Comparison of ENCODE assay signal across 18 mouse cellular contexts in genomic region chr2:59762277-59762676, GRCm38 (mm10).
"Had no signal": no experiment of that assay in that cellular context is flagged by ENCODE, and none has a peak within 500 bp of the region (broad histone marks: within the 10 kb centered on the region; RNA-seq: fewer than 3 reads in every experiment).

No protein-coding gene starts in this region.

- ATAC-seq: hindbrain, embryonic 16.5 days; inflammation-experienced regulatory T-cells, adult 6 months; intestine, embryonic 15.5 days; intestine, postnatal 0 days had no signal

- DNase-seq: gastrocnemius, adult 2 months; gastrocnemius, postnatal 10 days; gastrocnemius, postnatal 25 days; heart, adult 11 months; heart, adult 2 months; heart, postnatal 14 days; heart, postnatal 36 days; kidney, adult 18-20 months; kidney, adult 8-10 months; kidney, postnatal 10 days; kidney, postnatal 25 days; kidney, postnatal 4 days; liver; liver, embryonic 13.5 days had no signal
